Mouse (Mus musculus) cerebellum, adult 2 months (tissue): ENCODE results near the gene Slc16a13. TPM values are rescaled to one million over a fixed set of nuclear protein-coding genes. Genes with fewer than 3 reads are reported as not detected.

Source experiments
- DNase-seq, 2 experiments: peaks; one replicate each; pipeline ENCODE4 v3.0.0; 2021
- H3K27ac ChIP-seq: fragments of 200-500 bp; 2 replicates; pipeline ENCODE4 v1.5.1; 2012; ENCODE audit warnings: low read length, control low read depth, inconsistent platforms; ENCODE audit not compliant: insufficient read depth
- H3K27me3 ChIP-seq: fragments of 200-500 bp; 2 replicates; pipeline ENCODE4 v1.6.1; 2012; ENCODE audit warnings: inconsistent platforms, mild to moderate bottlenecking, low read length, moderate library complexity; ENCODE audit not compliant: control insufficient read depth, insufficient read depth
- H3K4me1 ChIP-seq: fragments of 200-500 bp; 2 replicates; pipeline ENCODE4 v1.6.1; 2011; ENCODE audit warnings: low read length; ENCODE audit not compliant: control insufficient read depth, insufficient read depth
- H3K4me3 ChIP-seq: fragments of 200-500 bp; replicated peaks from 2 replicates; pipeline ENCODE3; 2011; ENCODE audit warnings: mild to moderate bottlenecking, low read depth, low read length, control low read depth; ENCODE audit not compliant: insufficient read depth
- CTCF ChIP-seq: fragments of 200-500 bp; IDR thresholded peaks from 2 replicates; pipeline ENCODE4 v1.5.1; 2011; ENCODE audit warnings: low read depth, mild to moderate bottlenecking, control low read depth, low read length, moderate library complexity, borderline replicate concordance; ENCODE audit not compliant: insufficient read depth
- POLR2A ChIP-seq: fragments of 200-500 bp; IDR thresholded peaks from 2 replicates; pipeline ENCODE4 v1.6.1; 2011; ENCODE audit warnings: low read length, control low read depth, borderline replicate concordance; ENCODE audit not compliant: insufficient read depth
- WGBS: fragments of 180-500 bp; shearing (Covaris S2); methylation state at CpG from one replicate; pipeline ENCODE4 v1.1.7; 2018; 5-methylcytosine and 5-hydroxymethylcytosine counted together
- polyA plus RNA-seq: library from polyadenylated mRNA; depleted of rRNA; stranded (reverse); fragments of >200 nt; gene quantifications from 2 replicates; pipeline ENCODE4 v1.2.3, GENCODE M21; 2012

Gene Slc16a13
- polyA plus RNA-seq, 1 experiment, result 8.8 TPM

- WGBS, result 88% methylated on average over 5 of the region's 5 CpGs
- no peak for DNase-seq
- Histone ChIP-seq H3K4me3 (no peak overlapping the region), H3K27ac (no peak overlapping the region), H3K27me3 (no peaks in the 10 kb centered on the region), H3K4me1 (no peaks in the 10 kb centered on the region)
- no peak for TF ChIP-seq POLR2A
- TF ChIP-seq CTCF, result no peak
These were observed 20.7 kb downstream of the Slc16a13 start for GRCm38 (mm10) chr11:70200036-70200608.

GRCm38 (mm10) chr11:70199107-70199506 lies 21.8 kb downstream of the Slc16a13 start:
- H3K4me1 ChIP-seq, result no peaks in the 10 kb centered on the region
- no peak for TF ChIP-seq POLR2A
- no peak for TF ChIP-seq CTCF
- no peak overlapping the region for H3K4me3 ChIP-seq
- no peak for DNase-seq
- no peak overlapping the region for H3K27ac ChIP-seq
- H3K27me3 ChIP-seq, result no peaks in the 10 kb centered on the region
- WGBS, result 84% methylated on average over 8 of the region's 8 CpGs

GRCm38 (mm10) chr11:70198332-70198731 lies 22.5 kb downstream of the Slc16a13 start:
- H3K27me3 ChIP-seq, result no peaks in the 10 kb centered on the region
- H3K4me3 ChIP-seq, result no peak overlapping the region
- H3K4me1 ChIP-seq, result no peaks in the 10 kb centered on the region
- DNase-seq, result no peak
- 89% methylated on average over 3 of the region's 3 CpGs for WGBS
- H3K27ac ChIP-seq, result no peak overlapping the region
- TF ChIP-seq POLR2A (no peak), CTCF (no peak)

- DNase-seq, result no peak
- no peaks in the 10 kb centered on the region for H3K4me1 ChIP-seq
- 52% methylated on average over 11 of the region's 11 CpGs for WGBS
- H3K4me3 ChIP-seq, result no peak overlapping the region
- H3K27ac ChIP-seq, result no peak overlapping the region
- TF ChIP-seq CTCF, result no peak
- no peak for TF ChIP-seq POLR2A
- no peaks in the 10 kb centered on the region for H3K27me3 ChIP-seq
These were observed 27.2 kb downstream of the Slc16a13 start for GRCm38 (mm10) chr11:70193354-70194285.

GRCm38 (mm10) chr11:70192157-70192556 lies 28.7 kb downstream of the Slc16a13 start:
- Histone ChIP-seq H3K4me3 (no peak overlapping the region), H3K27me3 (no peaks in the 10 kb centered on the region), H3K4me1 (no peaks in the 10 kb centered on the region), H3K27ac (no peak overlapping the region)
- DNase-seq, result no peak
- TF ChIP-seq POLR2A (no peak), CTCF (no peak)
- WGBS, result 83% methylated on average over 4 of the region's 4 CpGs

GRCm38 (mm10) chr11:70191188-70191587 lies 29.7 kb downstream of the Slc16a13 start:
- no peak for TF ChIP-seq POLR2A
- no peak for TF ChIP-seq CTCF
- H3K4me3 ChIP-seq, result no peak overlapping the region
- H3K4me1 ChIP-seq, result no peaks in the 10 kb centered on the region
- DNase-seq, result no peak
- H3K27me3 ChIP-seq, result no peaks in the 10 kb centered on the region
- WGBS, result 82% methylated on average over 6 of the region's 6 CpGs
- no peak overlapping the region for H3K27ac ChIP-seq

GRCm38 (mm10) chr11:70189319-70190134 lies 31.3 kb downstream of the Slc16a13 start:
- Histone ChIP-seq H3K4me1 (no peaks in the 10 kb centered on the region), H3K27ac (no peak overlapping the region), H3K4me3 (no peak overlapping the region), H3K27me3 (no peaks in the 10 kb centered on the region)
- WGBS, result 77% methylated on average over 28 of the region's 28 CpGs
- no peak for DNase-seq
- TF ChIP-seq POLR2A, result no peak
- TF ChIP-seq CTCF, result no peak
